Mouse (Mus musculus): ENCODE results near the gene Drd5. TPM values are rescaled to one million over a fixed set of nuclear protein-coding genes. Genes with fewer than 3 reads are reported as not detected.

The Drd5 gene
- not detected for total RNA-seq (2021)
- long read RNA-seq, experiment 1: 0 reads
- long read RNA-seq, experiment 2: 0 reads

DNA sequence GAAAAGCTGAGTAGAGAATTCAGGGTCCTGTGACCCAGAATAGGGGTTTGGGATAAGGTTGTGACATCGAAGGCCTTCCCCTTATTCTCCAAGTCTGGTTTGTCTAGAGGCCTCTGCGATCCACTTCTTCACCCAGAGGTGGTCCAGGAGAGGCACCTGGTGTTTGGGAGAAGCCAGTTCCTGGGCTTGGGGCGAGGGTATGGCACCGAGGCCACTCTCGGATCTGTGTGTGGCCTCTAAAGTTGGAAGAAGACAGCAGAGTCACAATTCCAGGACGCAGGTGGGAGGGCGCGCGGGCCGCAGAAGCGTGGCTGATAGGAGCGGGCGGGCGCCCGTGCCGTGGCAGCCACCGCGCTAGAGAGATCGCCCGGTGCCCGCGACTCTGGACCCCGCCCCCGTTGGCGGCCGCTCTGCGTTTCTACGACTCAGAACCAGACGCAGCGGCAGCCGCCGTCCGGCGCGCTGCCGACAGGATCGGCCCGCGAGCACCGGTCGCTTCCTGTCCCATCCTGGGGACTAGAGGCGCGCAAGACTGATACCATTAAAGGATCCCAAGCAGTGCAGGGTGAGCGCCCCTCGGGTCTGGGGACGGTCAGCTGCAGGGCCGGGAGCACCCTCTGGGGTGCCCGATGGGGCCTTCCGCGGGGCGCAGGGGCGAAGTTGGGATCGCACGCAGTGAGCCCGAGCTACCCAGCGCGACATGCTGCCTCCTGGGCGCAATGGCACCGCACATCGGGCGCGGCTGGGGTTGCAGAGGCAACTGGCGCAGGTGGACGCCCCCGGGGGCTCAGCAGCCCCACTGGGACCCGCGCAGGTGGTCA, at the start of gene Drd5:
TSS of gene Drd5 (plus strand) at position 402 of the 821 bp plus-strand sequence.
- DNase-seq: no peak

DNA sequence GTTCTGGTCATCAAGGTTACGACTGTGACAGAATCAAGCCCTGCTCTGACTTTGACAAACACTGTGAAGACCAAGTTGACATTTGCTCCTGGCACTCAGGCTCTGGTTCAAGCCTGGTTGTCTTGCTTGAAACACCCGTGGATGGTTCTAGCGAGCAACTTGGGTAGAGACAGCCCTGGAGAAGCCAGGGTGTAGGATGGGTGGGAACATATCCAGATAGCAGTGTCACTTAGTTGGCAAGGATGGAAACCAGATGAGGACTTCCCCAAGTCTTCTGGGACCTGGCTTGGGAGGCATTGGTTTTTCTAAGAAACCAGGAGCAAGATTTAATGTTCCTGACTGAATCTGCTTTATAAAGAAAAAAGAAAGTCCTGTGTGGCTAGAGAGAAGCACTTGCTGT, 48.2 kb upstream of the Drd5 start:
- no peak for DNase-seq

- DNase-seq: no peak
These were observed 45.3 kb upstream of the Drd5 start for GRCm38 (mm10) chr5:38273831-38274230.

- no peak for DNase-seq
These were observed 43.4 kb upstream of the Drd5 start, which contains the start of gene Otop1 for GRCm38 (mm10) chr5:38275771-38276170. Otop1 (plus strand) TSS chr5:38275972.

- DNase-seq: peak; percentile 38
These were observed 42.7 kb upstream of the Drd5 start for GRCm38 (mm10) chr5:38276451-38276850.

DNA sequence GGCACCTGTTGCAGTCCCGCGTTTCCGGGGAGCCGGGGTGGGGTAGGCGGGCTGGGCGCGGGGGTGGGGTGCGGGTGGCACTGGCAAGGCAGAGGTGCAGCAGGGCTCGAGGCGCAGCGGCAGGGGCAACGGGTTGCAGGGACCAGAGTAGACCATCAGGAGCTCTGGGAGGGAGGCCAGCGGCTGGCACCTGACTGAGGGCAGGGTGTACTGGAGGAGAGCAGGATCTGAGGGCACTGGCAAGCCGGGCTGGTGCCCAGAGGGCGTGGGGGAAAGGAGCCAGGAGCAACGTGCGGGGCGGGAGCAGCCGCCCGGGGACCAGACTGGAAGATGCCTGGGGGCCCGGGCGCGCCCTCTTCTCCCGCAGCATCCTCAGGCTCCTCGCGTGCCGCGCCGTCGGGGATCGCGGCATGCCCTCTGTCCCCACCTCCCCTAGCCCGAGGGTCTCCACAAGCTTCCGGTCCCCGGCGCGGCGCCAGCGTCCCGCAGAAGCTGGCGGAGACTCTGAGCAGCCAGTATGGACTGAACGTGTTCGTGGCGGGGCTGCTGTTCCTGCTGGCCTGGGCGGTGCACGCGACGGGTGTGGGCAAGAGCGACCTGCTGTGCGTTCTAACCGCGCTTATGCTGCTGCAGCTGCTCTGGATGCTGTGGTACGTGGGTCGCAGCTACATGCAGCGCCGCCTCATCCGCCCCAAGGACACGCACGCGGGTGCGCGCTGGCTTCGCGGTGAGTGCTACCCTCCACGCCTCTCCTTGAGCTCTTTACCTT, 41.9 kb upstream of the Drd5 start:
- DNase-seq: peak; percentile 60

DNA sequence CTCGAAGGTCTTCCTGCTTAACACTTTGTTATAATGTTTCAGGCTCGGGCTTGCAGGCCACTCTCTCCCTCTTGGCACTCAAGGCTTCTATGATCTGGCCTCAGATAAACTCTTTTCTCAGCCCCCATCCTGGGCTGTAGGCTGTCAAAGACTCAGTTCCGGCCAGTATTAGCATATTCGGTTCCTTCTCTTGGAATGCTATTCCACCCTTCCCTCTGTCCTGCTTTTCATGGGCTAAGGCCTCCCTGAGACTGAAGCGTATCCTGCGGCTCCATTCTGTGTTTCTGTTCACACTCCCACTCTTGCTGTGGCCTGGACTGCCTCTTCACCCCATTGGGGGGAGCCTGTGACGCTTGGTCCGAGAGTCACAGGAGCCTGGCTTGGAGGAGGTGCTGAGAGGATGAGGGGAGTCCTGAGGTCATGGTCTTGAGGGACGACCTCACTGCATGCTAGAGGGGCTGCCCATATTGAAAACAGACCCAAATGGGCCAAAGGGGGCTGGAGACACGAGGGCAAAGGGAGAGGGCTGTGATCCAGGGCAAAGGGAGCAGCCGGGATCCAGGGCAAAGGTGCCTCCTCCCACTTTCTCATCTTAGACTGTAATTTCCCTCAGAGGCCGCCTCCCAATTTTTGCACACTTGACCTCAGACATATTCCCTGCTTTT, 41.1 kb upstream of the Drd5 start:
- DNase-seq: peak; percentile 68

GRCm38 (mm10) chr5:38280075-38280474, 39.1 kb upstream of the Drd5 start:
- DNase-seq: no peak

GRCm38 (mm10) chr5:38285724-38286123, 33.4 kb upstream of the Drd5 start:
- no peak for DNase-seq

DNA sequence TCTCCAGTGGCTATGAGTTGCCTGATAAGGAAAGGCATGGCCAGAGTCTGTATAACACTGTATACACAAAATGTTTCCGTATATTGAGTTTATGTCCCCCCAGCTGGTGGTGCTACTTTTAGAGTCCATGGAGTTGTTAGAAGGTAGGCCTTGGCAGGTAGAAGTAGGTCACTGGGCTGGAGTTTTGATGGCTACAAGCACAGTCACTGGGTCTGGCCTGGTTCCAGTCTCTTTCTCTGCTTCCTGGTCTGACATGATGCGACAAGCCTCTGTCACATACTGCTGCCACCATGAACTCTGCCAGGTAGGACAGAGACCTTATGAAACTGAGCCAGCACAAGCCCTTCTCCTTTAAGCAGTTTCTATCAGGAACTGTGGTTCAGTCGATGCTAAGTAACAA, 30.7 kb upstream of the Drd5 start:
- no peak for DNase-seq

- no peak for DNase-seq
These were observed 17.3 kb upstream of the Drd5 start for GRCm38 (mm10) chr5:38301761-38302411.

GRCm38 (mm10) chr5:38302651-38303050, 16.5 kb upstream of the Drd5 start:
- DNase-seq: no peak

DNA sequence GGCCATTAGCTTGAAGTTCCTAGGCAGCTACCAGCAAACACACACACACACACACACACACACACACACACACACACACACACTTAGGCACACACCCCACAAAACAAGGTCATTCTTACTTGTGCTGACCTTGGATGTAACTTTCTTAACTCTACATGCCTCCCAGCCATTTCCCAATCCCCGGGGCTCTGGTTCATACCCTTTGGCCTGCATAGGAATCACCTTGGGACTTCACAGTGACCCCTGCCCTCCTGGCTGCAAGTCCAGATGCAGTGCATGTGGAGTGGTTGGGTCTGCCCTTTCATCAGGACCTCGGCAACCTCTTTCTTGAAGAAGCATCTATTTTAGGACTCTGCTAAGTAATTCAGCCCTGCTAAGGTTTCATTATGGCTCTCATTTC, 13.9 kb upstream of the Drd5 start:
- peak; percentile 70 for DNase-seq

- DNase-seq: peak; percentile 94
These were observed 11.7 kb upstream of the Drd5 start for GRCm38 (mm10) chr5:38307255-38308101.

GRCm38 (mm10) chr5:38308873-38309272, 10.3 kb upstream of the Drd5 start:
- DNase-seq: peak; percentile 76

DNA sequence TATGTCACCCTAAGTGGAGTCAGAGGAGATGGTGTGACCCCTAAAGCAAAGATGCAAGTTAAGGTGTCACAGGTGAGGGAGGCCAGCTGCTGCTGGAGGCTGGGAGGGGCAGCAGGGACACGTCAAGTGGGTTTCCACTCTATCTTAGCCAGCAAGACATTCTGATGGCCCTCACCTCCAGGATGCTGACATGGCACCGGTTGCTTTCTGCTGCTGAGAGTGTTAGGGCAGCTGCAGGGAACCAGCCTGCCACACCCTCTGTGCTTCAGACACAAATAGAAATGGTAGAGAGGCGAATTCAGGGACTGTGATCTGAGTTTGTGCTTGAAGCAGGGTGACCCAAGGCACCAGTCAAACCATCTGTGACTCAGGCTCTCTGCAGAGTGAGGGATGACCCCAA, 9.4 kb upstream of the Drd5 start:
- DNase-seq: no peak

- DNase-seq: no peak
These were observed 14.2 kb downstream of the Drd5 start for GRCm38 (mm10) chr5:38333381-38333780.

DNA sequence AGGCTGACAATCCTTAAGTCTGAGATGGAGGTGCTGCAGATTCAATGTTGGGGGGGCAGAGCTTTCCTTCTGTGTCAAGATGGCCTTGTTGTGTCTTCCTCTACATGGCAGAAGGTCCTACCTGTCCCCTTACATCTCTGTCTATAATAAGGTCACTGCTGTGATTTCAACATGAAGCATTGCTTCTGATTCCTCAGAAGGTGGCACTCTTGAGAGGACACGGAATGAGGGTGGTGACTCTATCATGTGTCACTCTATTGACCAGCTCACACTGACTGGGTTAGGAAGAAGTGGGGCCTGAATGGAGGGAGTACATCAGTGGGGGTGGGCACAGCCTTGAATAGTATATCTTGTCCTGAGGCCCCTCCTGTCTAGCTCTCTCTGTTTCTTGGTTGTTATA, 15.4 kb downstream of the Drd5 start:
- DNase-seq: no peak

DNA sequence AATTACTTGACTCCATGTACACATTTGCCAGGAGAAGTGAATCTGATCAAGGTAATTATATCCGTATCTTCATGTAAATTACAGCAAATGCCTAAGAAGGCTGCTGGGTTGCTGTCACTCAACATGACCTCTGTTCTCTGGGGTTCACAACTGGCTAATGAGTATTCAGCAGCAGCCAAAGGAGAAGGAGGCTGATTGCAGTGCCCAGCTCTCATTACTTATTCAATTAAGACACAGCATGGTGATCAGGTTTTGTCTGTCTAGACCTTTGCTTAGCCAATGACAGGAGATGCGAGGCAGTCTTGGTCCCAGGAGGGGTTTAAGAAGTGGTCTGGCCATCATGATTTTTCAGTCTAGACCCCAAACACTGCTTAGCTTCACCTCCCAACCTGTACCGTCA, 23.9 kb downstream of the Drd5 start:
- no peak for DNase-seq

- peak; percentile 74 for DNase-seq
These were observed 27.7 kb downstream of the Drd5 start for GRCm38 (mm10) chr5:38346646-38347432.

Measured in adrenal gland, postnatal 10 days (tissue).